In genomic region chr13:63272602-63273229, GRCm38 (mm10) we compare ENCODE assay signal across 8 mouse cellular contexts.
A peak's percentile ranks its signal among the peaks of the same experiment; 100 is the strongest.
DNase-seq lines count a peak whose midpoint lies in the region; ATAC-seq and TF ChIP-seq lines count a peak whose summit lies in the region.

No protein-coding gene starts in this region.

- peak; percentile 56 to 68 for DNase-seq in adrenal gland, adult 18-20 months (ENCODE audit: low spot score in 2 of 2)
- DNase-seq in embryonic facial prominence, embryonic 14.5 days (ENCODE audit: low spot score), result peak; percentile 91
- peak; percentile 83 for DNase-seq in kidney, postnatal 0 days (ENCODE audit: low spot score)
- peak; percentile 87 for DNase-seq in lung, postnatal 25 days (ENCODE audit: low spot score)
- no peak for DNase-seq in spleen, postnatal 14 days (ENCODE audit: low spot score in 2 of 2)
- no peak for DNase-seq in cerebellum, postnatal 4 days (ENCODE audit: low spot score in 2 of 2)

- no peaks in the 10 kb centered on the region for H3K36me3 ChIP-seq in embryonic facial prominence, embryonic 14.5 days (ENCODE audit: control insufficient read depth, insufficient read depth, low read length)
- peaks cover 4% of the 10 kb centered on the region; the same call in 1 of the 2 replicates for H3K36me3 ChIP-seq in heart, embryonic 14.5 days (ENCODE audit: control insufficient read depth, insufficient read depth, low read length)
- H3K36me3 ChIP-seq in kidney, postnatal 0 days (ENCODE audit: insufficient read depth, low read length), result 0 out of 2 replicates have a peak, but pooled peaks cover 3% of the 10 kb centered on the region
- no peaks in the 10 kb centered on the region for H3K36me3 ChIP-seq in stomach, embryonic 14.5 days (ENCODE audit: control insufficient read depth, insufficient read depth, low read length)

- peak overlapping the region; percentile 52 for H3K4me3 ChIP-seq in embryonic facial prominence, embryonic 14.5 days (ENCODE audit: low read depth, low read length)
- peak overlapping the region; percentile 48 to 54 for H3K4me3 ChIP-seq in heart, embryonic 14.5 days (ENCODE audit: control insufficient read depth in 1 of 2, insufficient read depth in 1 of 2, low read depth in 1 of 2, low read length in 2 of 2)
- peak overlapping the region; percentile 37 for H3K4me3 ChIP-seq in kidney, postnatal 0 days (replicated peaks; ENCODE audit: low read depth, low read length)
- peak overlapping the region; percentile 36 for H3K4me3 ChIP-seq in stomach, embryonic 14.5 days (ENCODE audit: low read depth, low read length)

- peak; percentile 89 for ATAC-seq in embryonic facial prominence, embryonic 14.5 days (ENCODE audit: low read depth)
- peak; percentile 75 for ATAC-seq in heart, embryonic 14.5 days (ENCODE audit: insufficient number of reproducible peaks, insufficient read depth, low FRiP score, low read depth)
- ATAC-seq in kidney, postnatal 0 days (replicated peaks; ENCODE audit: low FRiP score, low read depth), result peak; percentile 91
- peak; percentile 97 for ATAC-seq in stomach, embryonic 14.5 days (ENCODE audit: insufficient number of reproducible peaks, insufficient read depth, low FRiP score, low read depth)

- no peaks in the 10 kb centered on the region for H3K9me3 ChIP-seq in embryonic facial prominence, embryonic 14.5 days (ENCODE audit: control insufficient read depth, low read length)
- no peaks in the 10 kb centered on the region for H3K9me3 ChIP-seq in heart, embryonic 14.5 days (ENCODE audit: control insufficient read depth, low read length)
- no peaks in the 10 kb centered on the region for H3K9me3 ChIP-seq in kidney, postnatal 0 days (replicated peaks; ENCODE audit: low read length)
- H3K9me3 ChIP-seq in stomach, embryonic 14.5 days (ENCODE audit: control insufficient read depth, low read depth, low read length), result no peaks in the 10 kb centered on the region

- peak overlapping the region; percentile 63 for H3K4me2 ChIP-seq in embryonic facial prominence, embryonic 14.5 days (ENCODE audit: low read depth, low read length)
- H3K4me2 ChIP-seq in heart, embryonic 14.5 days (ENCODE audit: low read length), result peak overlapping the region; percentile 67
- peak overlapping the region; percentile 59 for H3K4me2 ChIP-seq in kidney, postnatal 0 days (ENCODE audit: low read length)
- H3K4me2 ChIP-seq in stomach, embryonic 14.5 days (replicated peaks; ENCODE audit: low read depth, low read length), result peak overlapping the region; percentile 35

- peak overlapping the region; percentile 92 for H3K27ac ChIP-seq in embryonic facial prominence, embryonic 14.5 days (replicated peaks; ENCODE audit: low read depth, low read length)
- H3K27ac ChIP-seq in heart, embryonic 14.5 days (replicated peaks in 1 of 2; ENCODE audit: control insufficient read depth in 1 of 2, insufficient read depth in 1 of 2, low read depth in 2 of 2, low read length in 2 of 2), result peak overlapping the region; percentile 61 to 85
- H3K27ac ChIP-seq in kidney, postnatal 0 days, result peak overlapping the region; percentile 83
- H3K27ac ChIP-seq in stomach, embryonic 14.5 days (ENCODE audit: low read length), result peak overlapping the region; percentile 77

- TF ChIP-seq CTCF in kidney, postnatal 0 days (IDR thresholded peaks at IDR 0.05; ENCODE audit: low read depth), result no peak

- H3K4me1 ChIP-seq in embryonic facial prominence, embryonic 14.5 days (ENCODE audit: control insufficient read depth, insufficient read depth, low read length), result peaks cover 27% of the 10 kb centered on the region
- peaks cover 30 to 57% of the 10 kb centered on the region in 2 experiments for H3K4me1 ChIP-seq in heart, embryonic 14.5 days (ENCODE audit: control insufficient read depth in 2 of 2, insufficient read depth in 2 of 2, low read length in 2 of 2)
- H3K4me1 ChIP-seq in kidney, postnatal 0 days (replicated peaks; ENCODE audit: insufficient read depth, low read length), result peaks cover 14% of the 10 kb centered on the region
- peaks cover 39% of the 10 kb centered on the region for H3K4me1 ChIP-seq in stomach, embryonic 14.5 days (ENCODE audit: control insufficient read depth, insufficient read depth, low read length)

- WGBS in embryonic facial prominence, embryonic 14.5 days, result 4% methylated on average over 27 of the region's 27 CpGs
- WGBS in heart, embryonic 14.5 days, result 3% methylated on average over 27 of the region's 27 CpGs
- WGBS in kidney, postnatal 0 days, result 3% methylated on average over 27 of the region's 27 CpGs
- 5% methylated on average over 27 of the region's 27 CpGs for WGBS in stomach, embryonic 14.5 days

- peak overlapping the region; percentile 73 for H3K9ac ChIP-seq in embryonic facial prominence, embryonic 14.5 days (ENCODE audit: low read depth, low read length)
- peak overlapping the region; percentile 71 for H3K9ac ChIP-seq in heart, embryonic 14.5 days (ENCODE audit: low read length)
- peak overlapping the region; percentile 35 for H3K9ac ChIP-seq in kidney, postnatal 0 days (ENCODE audit: low read depth, low read length)
- peak overlapping the region; percentile 14; the same call in 1 of the 2 replicates for H3K9ac ChIP-seq in stomach, embryonic 14.5 days (replicated peaks; ENCODE audit: low read depth, low read length)

- no peaks in the 10 kb centered on the region for H3K27me3 ChIP-seq in embryonic facial prominence, embryonic 14.5 days (replicated peaks; ENCODE audit: control insufficient read depth, insufficient read depth, low read length)
- no peaks in the 10 kb centered on the region for H3K27me3 ChIP-seq in heart, embryonic 14.5 days (ENCODE audit: control insufficient read depth, insufficient read depth, low read length)
- H3K27me3 ChIP-seq in kidney, postnatal 0 days (ENCODE audit: insufficient read depth, low read length), result no peaks in the 10 kb centered on the region
- no peaks in the 10 kb centered on the region for H3K27me3 ChIP-seq in stomach, embryonic 14.5 days (ENCODE audit: control insufficient read depth, insufficient read depth, low read length)

Comparison
In these comparisons a context has a peak if more than half of its experiments do, and no peak if none do; other contexts are left out.
1. DNase-seq: peak in adrenal gland, adult 18-20 months (2 of 2), embryonic facial prominence, embryonic 14.5 days (single experiment), kidney, postnatal 0 days (single experiment) and lung, postnatal 25 days (single experiment); none in spleen, postnatal 14 days (0 of 2) and cerebellum, postnatal 4 days (0 of 2).
2. H3K9ac ChIP-seq: peak in every context shown above with its lines; median percentile 73 in embryonic facial prominence, embryonic 14.5 days; 71 in heart, embryonic 14.5 days; 35 in kidney, postnatal 0 days; 14 in stomach, embryonic 14.5 days.
3. Peak in every context shown above with its lines, with median percentiles within 50 percentile points of each other: ATAC-seq, H3K27ac ChIP-seq, H3K4me2 ChIP-seq and H3K4me3 ChIP-seq.